Comparison of ENCODE assay signal across 16 mouse cellular contexts in genomic region chr8:8244599-8244998, GRCm38 (mm10).
"Had no signal": no experiment of that assay in that cellular context is flagged by ENCODE, and none has a peak within 500 bp of the region (broad histone marks: within the 10 kb centered on the region; RNA-seq: fewer than 3 reads in every experiment).

No protein-coding gene starts in this region.

- H3K9ac ChIP-seq: lung, embryonic 14.5 days; midbrain, embryonic 13.5 days; midbrain, embryonic 15.5 days; neural tube, embryonic 12.5 days; stomach, embryonic 15.5 days had no signal

- H3K27ac ChIP-seq: midbrain, embryonic 13.5 days; midbrain, embryonic 15.5 days; neural tube, embryonic 12.5 days; stomach, embryonic 15.5 days; stomach, postnatal 0 days had no signal

- H3K27me3 ChIP-seq: megakaryocyte, embryonic 14.5 days; midbrain, embryonic 13.5 days; midbrain, embryonic 15.5 days; neural tube, embryonic 12.5 days; stomach, embryonic 15.5 days had no signal

- DNase-seq: lung, adult 18-20 months; lung, embryonic 14.5 days; lung, postnatal 10 days; lung, postnatal 4 days; right cerebral cortex, postnatal 14 days; spleen, adult 18-20 months; thymus, adult 2 months; thymus, postnatal 25 days; thymus, postnatal 4 days had no signal

- H3K4me1 ChIP-seq: stomach, embryonic 15.5 days had no signal

- H3K4me3 ChIP-seq: megakaryocyte, embryonic 14.5 days; midbrain, embryonic 13.5 days; midbrain, embryonic 15.5 days; neural tube, embryonic 12.5 days; stomach, embryonic 15.5 days had no signal

- H3K9me3 ChIP-seq: megakaryocyte, embryonic 14.5 days; midbrain, embryonic 13.5 days; midbrain, embryonic 15.5 days; neural tube, embryonic 12.5 days; stomach, embryonic 15.5 days had no signal

- ATAC-seq: midbrain, embryonic 13.5 days; midbrain, embryonic 15.5 days had no signal

- H3K4me2 ChIP-seq: lung, embryonic 14.5 days; midbrain, embryonic 11.5 days; midbrain, embryonic 13.5 days; midbrain, embryonic 15.5 days; neural tube, embryonic 12.5 days; stomach, embryonic 15.5 days had no signal

- H3K36me3 ChIP-seq: midbrain, embryonic 13.5 days; midbrain, embryonic 15.5 days; neural tube, embryonic 12.5 days; stomach, embryonic 15.5 days had no signal
